Mouse (Mus musculus) cortical plate, adult 2 months (tissue): Measurements from ENCODE around the gene Gm7030.
"Not testable (repeated sequence)": the region's sequence is repeated elsewhere in the genome, so short reads cannot be mapped to it uniquely, and the experiment has no call there.

Experiments used
- CTCF ChIP-seq: fragments of 200-500 bp; IDR thresholded peaks from 2 replicates; pipeline ENCODE4 v1.5.1; 2011; ENCODE audit warnings: mild to moderate bottlenecking, control low read depth, low read length; ENCODE audit not compliant: insufficient read depth; ENCODE audit errors: extremely low read depth
- POLR2A ChIP-seq: fragments of 200-500 bp; IDR thresholded peaks from 2 replicates; pipeline ENCODE4 v1.6.1; 2011; ENCODE audit warnings: mild to moderate bottlenecking, low read length, control low read depth; ENCODE audit not compliant: insufficient read depth; ENCODE audit errors: extremely low read depth

- TF ChIP-seq CTCF, POLR2A: not testable (repeated sequence)
These were observed 49.7 kb upstream of the Gm7030 start for GRCm38 (mm10) chr17:36178938-36179337.
